Mouse (Mus musculus) monocyte, adult 2 months (primary cell): ENCODE data around the gene Kcnmb3.

Source experiments
- DNase-seq, 2 experiments: peaks; one replicate each; pipeline ENCODE4 v3.0.0; 2022; ENCODE audit warnings: low spot score in 2 of 2, low read depth in 1 of 2

Gene Kcnmb3

GRCm38 (mm10) chr3:32495088-32495770, 3.2 kb upstream of the Kcnmb3 start:
- no peak for DNase-seq

DNA sequence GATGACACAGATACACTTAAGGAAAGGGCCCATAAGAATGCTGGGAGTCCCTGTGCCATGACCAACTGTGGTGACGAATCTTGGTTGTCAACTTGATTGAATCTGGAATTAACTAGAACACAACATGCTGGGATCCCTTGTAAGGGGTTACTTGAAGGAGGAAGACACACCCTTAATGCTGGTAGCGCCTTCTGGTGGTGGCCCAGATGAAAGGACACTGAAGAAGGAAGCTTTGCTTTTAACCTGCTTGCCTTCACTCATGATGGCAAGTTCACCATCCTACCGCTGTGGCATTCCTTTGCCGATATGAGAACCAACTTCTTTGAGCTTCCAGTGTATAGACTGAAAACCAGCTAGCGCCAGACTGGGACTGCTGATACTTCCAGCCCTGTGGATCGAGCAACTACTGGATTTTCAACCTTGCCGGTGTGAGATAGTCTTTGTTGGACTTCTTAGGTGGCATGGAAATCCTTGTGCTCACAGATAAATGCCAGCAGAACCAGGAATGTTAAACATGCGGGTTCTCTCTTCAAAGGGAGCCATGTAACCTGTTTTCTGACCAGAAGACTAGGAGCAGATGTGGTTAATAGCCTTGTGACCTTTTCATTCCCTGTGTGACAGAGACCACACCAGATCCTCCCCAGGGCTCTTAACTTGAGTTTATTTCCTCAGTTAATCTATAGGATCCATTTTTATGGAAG, 2.5 kb upstream of the Kcnmb3 start:
- no peak for DNase-seq

DNA sequence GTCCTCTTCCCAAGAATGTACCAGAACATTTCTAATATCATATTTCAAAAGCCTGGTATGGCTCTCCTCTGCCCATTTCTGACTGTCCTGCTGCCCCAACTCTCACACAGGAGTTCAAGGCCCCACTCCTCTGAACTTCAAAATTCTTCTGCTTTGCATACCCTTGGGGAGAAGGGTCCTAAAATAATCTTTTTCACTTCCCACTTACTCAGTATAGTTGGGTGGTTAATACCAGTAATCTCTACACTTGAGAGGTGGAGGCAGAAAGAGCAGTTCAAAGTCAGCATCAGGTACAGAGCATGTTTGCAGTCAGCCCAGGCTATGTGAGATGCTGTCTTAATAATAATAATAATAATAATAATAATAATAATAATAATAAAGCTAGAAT, 1.1 kb downstream of the Kcnmb3 start:
- DNase-seq: no peak

DNA sequence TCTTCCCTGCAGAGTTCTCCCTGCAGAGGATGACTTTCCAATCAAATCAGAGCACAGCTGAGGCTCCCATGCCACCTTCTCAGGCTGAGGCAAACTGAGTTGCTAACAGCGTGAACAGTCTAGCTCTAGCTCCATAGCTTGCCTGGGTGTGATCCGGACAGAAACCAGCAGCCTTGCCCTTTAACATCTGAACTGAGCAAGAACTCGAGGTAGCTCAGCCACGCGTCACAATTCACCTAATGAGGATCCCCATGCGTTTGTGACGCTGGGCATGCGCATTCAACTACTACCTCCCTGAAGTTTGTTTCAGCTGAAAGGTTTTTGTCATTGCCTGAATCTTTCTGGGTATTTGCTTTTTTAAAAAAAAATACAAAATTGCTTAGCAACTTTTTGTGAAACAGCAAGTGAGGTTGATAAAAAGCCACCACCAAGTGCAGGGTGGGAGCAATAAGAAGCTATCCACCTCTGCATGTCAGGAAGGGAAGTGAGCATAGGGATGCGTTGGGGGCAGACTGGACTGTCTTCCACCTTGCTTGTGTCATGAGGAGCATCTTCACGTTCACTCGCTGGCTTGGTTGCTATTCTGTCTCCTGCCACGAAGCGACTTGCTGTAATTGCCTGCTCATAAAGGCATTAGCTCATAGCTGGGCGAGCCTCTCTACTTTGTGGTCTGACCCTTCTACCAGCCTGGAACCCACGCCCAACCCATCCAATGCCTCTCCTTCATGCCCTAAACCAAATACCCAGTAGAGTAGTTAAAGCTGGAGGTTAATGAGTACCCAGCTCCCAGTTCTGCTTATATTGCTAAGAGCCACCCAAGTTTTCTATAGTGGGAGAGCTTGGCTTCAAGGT, 1.7 kb downstream of the Kcnmb3 start:
- no peak for DNase-seq

DNA sequence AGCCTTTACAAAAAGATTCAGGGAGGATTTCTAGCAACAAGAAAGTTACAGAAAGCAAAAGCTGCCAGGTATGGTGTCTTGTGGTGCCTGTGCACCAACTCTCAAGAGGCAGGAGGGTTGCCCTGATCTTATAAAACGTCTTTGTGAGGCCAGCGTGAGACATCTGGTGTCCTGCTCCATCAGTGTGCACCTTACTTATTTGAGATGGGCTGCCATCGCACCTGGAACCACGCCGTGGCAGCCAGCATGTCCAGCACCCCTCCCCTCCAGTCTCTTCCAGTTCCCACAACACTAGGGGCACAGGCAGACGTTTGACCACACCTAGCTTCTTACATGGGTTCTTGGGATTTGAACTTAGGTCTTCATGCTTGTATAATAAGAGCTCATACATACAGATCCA, 3.9 kb downstream of the Kcnmb3 start:
- DNase-seq: no peak

DNA sequence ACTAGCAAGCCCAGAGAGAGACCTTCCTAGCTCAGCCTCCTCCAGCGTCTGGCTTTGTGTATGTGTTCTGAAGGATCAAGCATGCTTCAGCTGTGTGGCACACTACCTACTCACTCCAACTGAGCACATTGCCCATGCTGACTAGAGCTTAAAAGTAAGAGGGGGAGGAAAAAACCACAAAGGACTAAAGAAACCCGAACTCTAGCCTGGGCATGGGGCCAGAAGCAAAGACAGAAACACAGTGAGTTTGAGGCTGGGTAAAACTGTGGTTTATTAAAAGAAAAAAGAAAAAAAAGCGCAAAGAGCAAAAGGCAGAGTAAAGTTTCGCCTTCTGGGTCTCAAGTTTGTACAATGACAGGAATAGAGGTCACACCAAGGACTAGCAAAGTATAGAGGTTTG, 5.5 kb downstream of the Kcnmb3 start:
- no peak for DNase-seq

DNA sequence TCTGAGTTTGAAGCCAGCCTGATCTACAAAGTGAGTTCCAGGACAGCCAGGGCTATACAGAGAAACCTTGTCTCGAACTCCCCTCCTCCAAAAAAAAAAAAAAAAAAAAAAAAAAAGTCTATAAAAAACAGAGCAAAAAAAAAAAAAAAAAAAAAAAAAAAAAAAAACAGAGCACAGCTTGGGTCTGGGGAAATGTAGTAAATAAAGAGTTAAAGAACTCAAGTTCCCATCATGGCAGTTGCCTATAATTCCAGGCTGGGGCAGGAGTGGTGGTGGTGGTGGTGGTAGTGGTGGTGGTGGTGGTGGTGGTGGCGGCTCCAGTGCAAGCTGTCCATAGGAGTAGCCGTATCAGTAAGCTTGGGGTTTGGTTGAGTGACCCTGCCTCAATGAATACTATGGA, 9.0 kb downstream of the Kcnmb3 start:
- DNase-seq: no peak

DNA sequence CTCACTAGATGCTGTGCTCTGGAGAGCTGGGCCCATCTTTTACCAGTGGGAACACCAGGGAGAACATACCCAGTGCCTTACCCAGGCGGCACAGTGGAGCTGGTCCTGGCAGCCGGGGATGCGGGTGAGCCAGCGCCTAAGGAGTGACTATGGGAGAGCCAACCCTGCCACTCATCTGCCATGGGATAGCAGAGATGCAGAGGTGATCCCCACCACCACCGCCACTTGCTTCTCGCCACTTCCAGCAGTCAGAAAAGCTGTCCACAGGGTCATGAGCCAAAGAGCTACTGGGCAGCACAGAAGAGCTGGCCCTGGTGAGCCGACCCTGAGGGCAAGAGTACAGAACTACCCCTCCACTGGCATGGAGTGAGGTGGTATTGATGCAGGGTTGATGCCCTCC, 12.1 kb downstream of the Kcnmb3 start:
- no peak for DNase-seq

GRCm38 (mm10) chr3:32473184-32473583, 18.8 kb downstream of the Kcnmb3 start:
- DNase-seq: no peak

DNA sequence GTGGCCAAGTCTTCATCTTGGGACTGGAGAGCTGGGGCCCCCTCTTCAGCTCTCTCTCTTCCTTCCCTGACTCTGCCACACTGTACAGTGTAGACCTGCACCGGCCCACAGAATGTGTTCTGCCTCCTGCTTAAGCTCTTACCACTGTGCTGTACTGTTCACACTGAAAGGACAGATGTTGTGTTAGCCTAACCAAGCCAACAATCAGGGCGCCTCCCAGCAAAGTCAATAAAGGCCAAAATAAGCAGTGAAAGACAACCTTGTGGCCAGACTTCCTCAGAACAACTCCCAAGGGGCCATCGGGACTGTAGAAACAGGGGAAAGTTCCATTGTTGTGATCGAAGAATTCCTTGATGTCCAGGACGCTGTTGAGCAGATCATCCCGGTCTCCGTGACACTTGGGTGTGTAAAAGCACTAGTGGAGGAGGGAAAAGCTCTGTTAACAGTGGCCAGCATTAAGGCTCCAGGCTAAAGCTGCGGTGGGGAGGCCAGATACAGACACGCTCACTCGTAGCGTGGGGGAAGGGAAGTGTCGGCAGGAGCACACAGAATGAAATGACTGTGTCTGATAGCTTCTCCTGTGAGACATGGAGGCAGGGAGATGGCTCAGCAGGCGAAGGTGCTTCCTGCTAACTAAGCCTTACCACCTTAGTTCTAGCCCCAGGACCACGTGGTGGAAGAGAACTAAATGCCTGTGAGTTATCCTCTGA, 19.7 kb downstream of the Kcnmb3 start:
- DNase-seq: no peak

DNA sequence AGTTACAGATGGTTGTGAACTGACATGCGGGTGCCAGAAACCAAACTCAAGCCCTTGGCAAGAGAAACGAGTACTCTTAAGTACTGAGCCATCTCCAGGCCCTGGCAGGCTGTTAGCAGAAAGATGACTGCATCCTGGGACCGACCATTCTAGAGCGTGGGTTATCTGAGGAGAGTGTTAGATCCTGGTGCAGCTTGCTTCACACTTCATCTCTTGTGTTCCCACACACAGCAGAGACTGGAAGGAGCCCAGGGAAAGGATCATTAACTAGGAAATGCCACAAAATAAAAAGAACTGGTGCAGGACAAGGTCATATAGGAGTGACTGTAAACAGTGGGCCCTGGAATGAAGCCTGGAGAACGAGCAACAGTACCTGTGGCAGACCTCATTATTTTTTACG, 20.9 kb downstream of the Kcnmb3 start:
- no peak for DNase-seq

DNA sequence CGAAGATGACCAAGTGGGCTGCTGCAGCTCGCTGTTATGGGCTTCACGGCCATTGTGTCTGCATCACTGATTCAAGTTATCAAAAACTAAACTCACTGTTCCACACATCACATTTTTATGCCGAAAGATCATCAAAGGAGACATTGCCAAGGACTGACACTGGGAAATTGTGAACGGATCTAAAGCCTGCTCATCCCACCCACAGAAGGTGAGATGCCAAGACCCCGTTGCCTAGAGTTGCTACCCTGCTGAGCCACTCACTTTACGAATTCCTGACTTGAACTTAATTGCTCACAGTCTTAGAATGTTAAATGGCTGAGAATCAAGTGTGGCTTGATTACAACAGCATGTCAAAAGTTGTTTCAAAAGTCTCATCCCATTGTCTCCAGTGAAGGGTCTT, 21.6 kb downstream of the Kcnmb3 start:
- no peak for DNase-seq

- no peak for DNase-seq
Observed at GRCm38 (mm10) chr3:32468411-32468810, 23.6 kb downstream of the Kcnmb3 start.

GRCm38 (mm10) chr3:32467321-32467720, 24.7 kb downstream of the Kcnmb3 start:
- no peak for DNase-seq

GRCm38 (mm10) chr3:32459777-32460176, 32.3 kb downstream of the Kcnmb3 start:
- peak in 1 of 2 experiments; percentile 13 for DNase-seq

GRCm38 (mm10) chr3:32454329-32455021, 37.6 kb downstream of the Kcnmb3 start:
- no peak for DNase-seq

GRCm38 (mm10) chr3:32441710-32442109, 50.3 kb downstream of the Kcnmb3 start:
- DNase-seq: no peak

DNA sequence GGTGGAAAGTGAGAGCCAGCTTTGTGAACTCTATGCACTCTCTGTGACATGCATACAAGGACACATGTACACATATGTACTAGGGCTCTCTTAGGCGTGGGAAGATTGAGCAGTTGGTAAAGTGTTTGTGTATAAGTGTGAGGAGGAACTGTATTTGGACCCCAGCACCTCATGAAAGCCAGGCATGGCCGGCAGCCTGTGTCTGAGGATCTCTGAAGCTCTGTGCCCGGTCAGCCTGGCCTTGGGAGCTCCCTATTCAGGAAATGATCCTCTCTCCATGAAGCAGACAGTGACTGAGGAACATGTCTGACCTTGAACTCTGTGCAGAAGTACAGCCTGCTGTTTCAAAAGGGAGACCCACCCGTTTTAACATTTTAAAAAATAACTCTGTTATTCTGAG, 53.3 kb downstream of the Kcnmb3 start:
- DNase-seq: no peak

- no peak for DNase-seq
Observed at GRCm38 (mm10) chr3:32437820-32438219, 54.2 kb downstream of the Kcnmb3 start.

DNA sequence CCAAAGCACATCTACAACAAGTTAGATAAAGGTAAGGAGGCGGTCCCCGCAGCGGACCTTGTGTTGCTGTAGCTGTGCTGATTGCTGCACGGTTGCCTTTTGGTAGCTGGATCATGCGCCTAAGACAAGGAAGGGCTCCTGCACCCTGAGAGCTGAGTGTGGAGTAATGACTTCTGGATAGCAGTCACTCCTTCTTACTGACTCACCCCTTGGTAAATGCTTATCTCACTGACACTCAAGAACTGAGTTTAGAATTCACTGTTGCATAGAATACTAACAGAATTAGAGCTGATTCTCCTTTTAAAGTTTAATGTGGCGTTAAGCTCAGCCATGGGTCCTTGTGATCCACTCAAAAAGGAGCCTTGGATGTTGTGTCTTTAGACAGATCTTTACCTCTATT, 54.7 kb downstream of the Kcnmb3 start:
- DNase-seq: no peak

DNA sequence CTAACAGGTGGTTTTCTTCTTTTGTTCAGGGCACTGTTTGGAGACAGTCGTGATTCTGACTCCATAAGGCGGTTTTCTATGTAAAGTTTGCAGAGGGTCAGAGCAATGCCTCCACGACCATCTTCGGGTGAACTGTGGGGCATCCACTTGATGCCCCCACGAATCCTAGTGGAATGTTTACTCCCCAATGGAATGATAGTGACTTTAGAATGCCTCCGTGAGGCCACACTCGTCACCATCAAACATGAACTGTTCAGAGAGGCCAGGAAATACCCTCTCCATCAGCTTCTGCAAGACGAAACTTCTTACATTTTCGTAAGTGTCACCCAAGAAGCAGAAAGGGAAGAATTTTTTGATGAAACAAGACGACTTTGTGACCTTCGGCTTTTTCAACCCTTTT, 55.9 kb downstream of the Kcnmb3 start:
- no peak for DNase-seq
